Mouse (Mus musculus) layer of hippocampus, adult 2 months (tissue): ENCODE measurements around the gene Cdr2l. TPM values are rescaled to one million over a fixed set of nuclear protein-coding genes. Genes with fewer than 3 reads are reported as not detected.
"Not testable (repeated sequence)": the region's sequence is repeated elsewhere in the genome, so short reads cannot be mapped to it uniquely, and the experiment has no call there.

Experiments used
- DNase-seq, 2 experiments: peaks; one replicate each; pipeline ENCODE4 v3.0.0; 2022; ENCODE audit warnings: low spot score in 2 of 2
- H3K27ac ChIP-seq: fragments of 200-600 bp; 2 replicates; pipeline ENCODE4 v1.8.1; 2022
- H3K4me3 ChIP-seq: fragments of 200-600 bp; 2 replicates; pipeline ENCODE4 v1.8.1; 2022; ENCODE audit warnings: mild to moderate bottlenecking
- CTCF ChIP-seq: fragments of 200-600 bp; conservative IDR thresholded peaks from 2 replicates; pipeline ENCODE4 v1.8.1; 2022; ENCODE audit warnings: antibody characterized with exemption, mild to moderate bottlenecking, moderate library complexity
- total RNA-seq, 2 experiments: library from RNA; stranded (reverse); gene quantifications; 2 replicates each; pipeline ENCODE4 v1.2.3; 2021

Cdr2l gene
- total RNA-seq, 2 experiments from 2014 or later, result 21.9 to 26.1 TPM

- peak; percentile 67 to 72 for DNase-seq
- H3K27ac ChIP-seq, result peak overlapping the region; percentile 92
- TF ChIP-seq CTCF, result no peak; the same call in 1 of the 2 replicates
- peak overlapping the region; percentile 54 for H3K4me3 ChIP-seq
These were observed 7.7 kb upstream of the Cdr2l start for GRCm38 (mm10) chr11:115373805-115374694.

GRCm38 (mm10) chr11:115374695-115375425 is 6.9 kb upstream of the Cdr2l start:
- no peak for TF ChIP-seq CTCF
- H3K27ac ChIP-seq, result peak overlapping the region; percentile 92
- peak in 1 of 2 experiments; percentile 64 for DNase-seq
- peak overlapping the region; percentile 54 for H3K4me3 ChIP-seq

GRCm38 (mm10) chr11:115376722-115377121 is 5.0 kb upstream of the Cdr2l start:
- DNase-seq, result no peak
- Histone ChIP-seq H3K4me3 (no peak overlapping the region), H3K27ac (no peak overlapping the region)
- no peak for TF ChIP-seq CTCF

- Histone ChIP-seq H3K27ac (no peak overlapping the region), H3K4me3 (no peak overlapping the region)
- no peak for TF ChIP-seq CTCF
- no peak for DNase-seq
These were observed 4.5 kb upstream of the Cdr2l start for GRCm38 (mm10) chr11:115377254-115377653.

GRCm38 (mm10) chr11:115377854-115378253 is 3.9 kb upstream of the Cdr2l start:
- H3K4me3 ChIP-seq, result no peak overlapping the region
- no peak for DNase-seq
- peak; percentile 36; the same call in 1 of the 2 replicates for TF ChIP-seq CTCF
- H3K27ac ChIP-seq, result no peak overlapping the region

- Histone ChIP-seq H3K27ac (peak overlapping the region; percentile 98; the same call in 1 of the 2 replicates), H3K4me3 (peak overlapping the region; percentile 91)
- no peak for TF ChIP-seq CTCF
- DNase-seq, result no peak
These were observed 440 bp upstream of the Cdr2l start for GRCm38 (mm10) chr11:115381276-115381675.

GRCm38 (mm10) chr11:115382891-115383290 is 1.2 kb downstream of the Cdr2l start:
- no peak for DNase-seq
- peak overlapping the region; percentile 91 for H3K4me3 ChIP-seq
- peak overlapping the region; percentile 98 for H3K27ac ChIP-seq
- TF ChIP-seq CTCF, result no peak

DNA sequence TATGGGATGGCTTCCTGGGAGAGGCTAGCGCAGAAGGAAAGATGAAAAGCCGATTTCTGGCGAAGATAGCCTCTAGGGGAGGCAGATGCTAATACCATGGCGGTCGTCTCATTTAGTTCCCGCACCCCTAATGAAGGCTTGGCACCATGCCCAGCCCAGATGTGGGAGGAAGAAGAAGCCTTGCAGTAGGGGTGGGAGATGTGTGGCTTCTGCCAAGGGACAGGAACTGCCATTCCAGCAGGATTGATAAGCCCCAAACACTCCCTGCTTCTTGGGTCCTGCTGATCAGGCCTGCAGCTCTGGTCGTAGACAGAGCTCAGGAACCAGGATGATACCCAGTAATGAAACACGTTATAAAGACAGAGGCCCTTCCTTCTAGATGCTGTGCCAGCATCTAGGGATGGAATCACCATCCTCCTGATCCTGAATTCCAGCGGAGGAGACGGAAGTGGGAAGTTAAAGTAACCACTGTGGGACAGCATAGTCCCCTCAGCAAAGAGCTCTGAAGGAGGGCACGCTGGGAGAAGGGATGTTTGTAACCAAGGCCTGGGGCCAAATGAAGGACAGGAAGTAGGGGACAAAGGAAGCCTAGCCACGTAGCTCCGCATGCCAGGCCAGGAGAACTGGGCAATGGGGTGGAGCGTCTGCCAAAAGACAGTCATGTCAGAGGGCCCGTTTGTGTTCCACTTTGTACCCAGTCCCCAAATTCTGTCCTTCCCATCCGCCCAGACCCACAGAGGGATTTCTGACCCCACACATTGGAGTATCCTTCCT is 2.2 kb downstream of the Cdr2l start:
- DNase-seq, result no peak
- peak overlapping the region; percentile 91 for H3K4me3 ChIP-seq
- TF ChIP-seq CTCF, result no peak
- H3K27ac ChIP-seq, result peak overlapping the region; percentile 98

DNA sequence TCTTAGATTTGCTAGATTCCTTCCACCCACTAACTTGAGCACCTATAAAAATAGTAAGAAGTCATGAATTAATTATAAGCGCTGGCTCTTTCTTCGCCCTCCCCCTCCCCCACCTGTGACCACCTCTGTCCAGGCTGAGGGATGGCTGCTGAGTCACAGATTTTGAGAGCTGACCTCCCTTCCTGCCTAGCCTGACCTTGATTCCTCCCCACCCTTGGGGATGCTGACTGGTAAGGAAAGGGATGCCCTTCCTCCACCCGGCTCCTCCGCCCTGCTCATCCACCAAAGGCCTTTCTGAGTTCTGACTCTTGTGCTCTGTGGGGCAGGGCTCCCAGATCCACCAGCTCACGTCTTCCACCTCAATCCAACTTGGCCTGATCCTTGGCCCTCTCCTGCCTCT is 2.9 kb downstream of the Cdr2l start:
- H3K27ac ChIP-seq, result peak overlapping the region; percentile 98
- no peak for TF ChIP-seq CTCF
- no peak overlapping the region; the same call in 1 of the 2 replicates for H3K4me3 ChIP-seq
- DNase-seq, result no peak

- H3K27ac ChIP-seq, H3K4me3 ChIP-seq, DNase-seq: not testable (repeated sequence)
These were observed 5.1 kb downstream of the Cdr2l start for GRCm38 (mm10) chr11:115386859-115387258.

- Histone ChIP-seq H3K27ac (no peak overlapping the region), H3K4me3 (no peak overlapping the region)
- DNase-seq, result no peak
- TF ChIP-seq CTCF, result no peak
These were observed 9.6 kb downstream of the Cdr2l start for GRCm38 (mm10) chr11:115391358-115391757.

DNA sequence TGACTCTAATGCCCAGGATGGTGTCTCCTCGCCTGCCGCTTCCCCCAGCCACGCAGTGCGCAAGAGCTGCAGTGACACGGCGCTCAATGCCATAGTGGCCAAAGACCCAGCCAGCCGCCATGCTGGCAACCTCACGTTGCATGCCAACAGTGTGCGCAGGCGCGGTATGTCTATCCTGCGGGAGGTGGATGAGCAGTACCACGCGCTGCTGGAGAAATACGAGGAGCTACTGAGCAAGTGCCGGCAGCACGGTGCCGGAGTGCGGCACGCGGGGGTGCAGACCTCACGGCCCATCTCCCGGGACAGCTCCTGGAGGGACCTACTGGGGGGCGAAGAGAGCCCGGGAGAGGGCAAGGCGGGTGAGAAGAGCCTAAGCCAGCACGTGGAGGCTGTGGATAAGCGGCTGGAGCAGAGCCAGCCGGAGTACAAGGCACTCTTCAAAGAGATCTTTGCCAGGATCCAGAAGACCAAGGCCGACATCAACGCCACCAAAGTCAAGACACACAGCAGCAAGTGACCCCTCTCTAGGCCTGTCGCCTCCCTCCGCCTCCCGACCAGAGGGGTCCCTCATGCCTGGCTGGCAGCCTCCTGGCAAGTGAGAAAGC is 12.1 kb downstream of the Cdr2l start:
- DNase-seq, result no peak
- no peak for TF ChIP-seq CTCF
- Histone ChIP-seq H3K4me3 (no peak overlapping the region), H3K27ac (no peak overlapping the region)
